Mouse (Mus musculus): ENCODE results near the gene Cldn20. TPM values are rescaled to one million over a fixed set of nuclear protein-coding genes. Genes with fewer than 3 reads are reported as not detected.
A peak's percentile ranks its signal among the peaks of the same experiment; 100 is the strongest.

Cldn20 gene
- polyA plus RNA-seq, 1 experiment from 2014 or later: not detected

- Histone ChIP-seq H3K4me3 (ENCODE audit: low read depth, low read length) (no peak overlapping the region), H3K4me1 (ENCODE audit: insufficient read depth) (peaks cover 6% of the 10 kb centered on the region; the same call in 1 of the 2 replicates), H3K36me3 (replicated peaks; ENCODE audit: insufficient read depth, low read length) (no peaks in the 10 kb centered on the region), H3K9ac (replicated peaks) (no peak overlapping the region), H3K27ac (ENCODE audit: low read depth) (no peak overlapping the region), H3K4me2 (ENCODE audit: low read depth, low read length) (no peak overlapping the region), H3K9me3 (ENCODE audit: low read length) (no peaks in the 10 kb centered on the region), H3K27me3 (ENCODE audit: insufficient read depth, low read length) (no peaks in the 10 kb centered on the region)
- 85% methylated on average over 8 of the region's 8 CpGs for WGBS (ENCODE audit: insufficient replicate concordance)
- DNase-seq: no peak
- TF ChIP-seq CTCF (IDR thresholded peaks at IDR 0.05; ENCODE audit: low read depth) (no peak), EP300 (IDR thresholded peaks at IDR 0.05; ENCODE audit: low read depth) (no peak)
- no peak for ATAC-seq
Observed at GRCm38 (mm10) chr17:3499468-3499867, 32.9 kb upstream of the Cldn20 start.

GRCm38 (mm10) chr17:3500076-3500475, 32.3 kb upstream of the Cldn20 start:
- no peak overlapping the region for H3K27ac ChIP-seq (ENCODE audit: low read depth)
- no peaks in the 10 kb centered on the region for H3K36me3 ChIP-seq (replicated peaks; ENCODE audit: insufficient read depth, low read length)
- no peak for ATAC-seq
- no peak for DNase-seq
- TF ChIP-seq EP300 (IDR thresholded peaks at IDR 0.05; ENCODE audit: low read depth) (no peak), CTCF (IDR thresholded peaks at IDR 0.05; ENCODE audit: low read depth) (no peak)
- H3K4me3 ChIP-seq (ENCODE audit: low read depth, low read length): no peak overlapping the region
- no peak overlapping the region for H3K4me2 ChIP-seq (ENCODE audit: low read depth, low read length)
- 81% methylated on average over 6 of the region's 6 CpGs for WGBS (ENCODE audit: insufficient replicate concordance)
- no peak overlapping the region for H3K9ac ChIP-seq (replicated peaks)
- H3K27me3 ChIP-seq (ENCODE audit: insufficient read depth, low read length): no peaks in the 10 kb centered on the region
- H3K4me1 ChIP-seq (ENCODE audit: insufficient read depth): peaks cover 4% of the 10 kb centered on the region; the same call in 1 of the 2 replicates
- H3K9me3 ChIP-seq (ENCODE audit: low read length): no peaks in the 10 kb centered on the region

- DNase-seq (no peak), ATAC-seq (no peak)
- H3K9ac ChIP-seq (replicated peaks): no peak overlapping the region
- H3K4me3 ChIP-seq (ENCODE audit: low read depth, low read length): no peak overlapping the region
- no peak overlapping the region for H3K27ac ChIP-seq (ENCODE audit: low read depth)
- H3K27me3 ChIP-seq (ENCODE audit: insufficient read depth, low read length): no peaks in the 10 kb centered on the region
- no peak for TF ChIP-seq EP300 (IDR thresholded peaks at IDR 0.05; ENCODE audit: low read depth)
- 0 out of 2 replicates have a peak, but pooled peaks have one; percentile 25 for TF ChIP-seq CTCF (IDR thresholded peaks at IDR 0.05; ENCODE audit: low read depth)
- no peak overlapping the region for H3K4me2 ChIP-seq (ENCODE audit: low read depth, low read length)
- H3K4me1 ChIP-seq (ENCODE audit: insufficient read depth): no peaks in the 10 kb centered on the region
- H3K36me3 ChIP-seq (replicated peaks; ENCODE audit: insufficient read depth, low read length): no peaks in the 10 kb centered on the region
- no peaks in the 10 kb centered on the region for H3K9me3 ChIP-seq (ENCODE audit: low read length)
- WGBS (ENCODE audit: insufficient replicate concordance): 75% methylated on average over 4 of the region's 4 CpGs
Observed at GRCm38 (mm10) chr17:3500936-3501335, 31.4 kb upstream of the Cldn20 start.

- TF ChIP-seq CTCF (IDR thresholded peaks at IDR 0.05; ENCODE audit: low read depth) (no peak), EP300 (IDR thresholded peaks at IDR 0.05; ENCODE audit: low read depth) (no peak)
- H3K4me1 ChIP-seq (ENCODE audit: insufficient read depth): no peaks in the 10 kb centered on the region
- ATAC-seq: no peak
Observed at GRCm38 (mm10) chr17:3505711-3506110, 26.6 kb upstream of the Cldn20 start.

GRCm38 (mm10) chr17:3506508-3506907, 25.8 kb upstream of the Cldn20 start:
- DNase-seq (no peak), ATAC-seq (no peak)
- Histone ChIP-seq H3K9me3 (ENCODE audit: low read length) (no peaks in the 10 kb centered on the region), H3K4me1 (ENCODE audit: insufficient read depth) (no peaks in the 10 kb centered on the region), H3K4me3 (ENCODE audit: low read depth, low read length) (no peak overlapping the region), H3K36me3 (replicated peaks; ENCODE audit: insufficient read depth, low read length) (no peaks in the 10 kb centered on the region), H3K9ac (replicated peaks) (no peak overlapping the region), H3K4me2 (ENCODE audit: low read depth, low read length) (no peak overlapping the region), H3K27ac (ENCODE audit: low read depth) (no peak overlapping the region), H3K27me3 (ENCODE audit: insufficient read depth, low read length) (no peaks in the 10 kb centered on the region)
- TF ChIP-seq CTCF (IDR thresholded peaks at IDR 0.05; ENCODE audit: low read depth) (no peak), EP300 (IDR thresholded peaks at IDR 0.05; ENCODE audit: low read depth) (no peak)
- WGBS (ENCODE audit: insufficient replicate concordance): 62% methylated on average over 8 of the region's 8 CpGs

More at GRCm38 (mm10) chr17:3505711-3506110, 26.6 kb upstream of the Cldn20 start:
- 71% methylated on average over 1 of the region's 1 CpGs for WGBS (ENCODE audit: insufficient replicate concordance)
- H3K4me3 ChIP-seq (ENCODE audit: low read depth, low read length): no peak overlapping the region
- DNase-seq: no peak
- H3K9me3 ChIP-seq (ENCODE audit: low read length): no peaks in the 10 kb centered on the region
- H3K27me3 ChIP-seq (ENCODE audit: insufficient read depth, low read length): no peaks in the 10 kb centered on the region
- no peak overlapping the region for H3K27ac ChIP-seq (ENCODE audit: low read depth)
- no peak overlapping the region for H3K9ac ChIP-seq (replicated peaks)
- H3K36me3 ChIP-seq (replicated peaks; ENCODE audit: insufficient read depth, low read length): no peaks in the 10 kb centered on the region
- no peak overlapping the region for H3K4me2 ChIP-seq (ENCODE audit: low read depth, low read length)

- H3K27ac ChIP-seq (ENCODE audit: low read depth): no peak overlapping the region
- H3K9me3 ChIP-seq (ENCODE audit: low read length): no peaks in the 10 kb centered on the region
- 9% methylated on average over 1 of the region's 1 CpGs for WGBS (ENCODE audit: insufficient replicate concordance)
- no peaks in the 10 kb centered on the region for H3K36me3 ChIP-seq (replicated peaks; ENCODE audit: insufficient read depth, low read length)
- peak; percentile 65 for ATAC-seq
- H3K27me3 ChIP-seq (ENCODE audit: insufficient read depth, low read length): no peaks in the 10 kb centered on the region
- H3K4me2 ChIP-seq (ENCODE audit: low read depth, low read length): no peak overlapping the region
- DNase-seq: peak; percentile 65
- TF ChIP-seq CTCF (IDR thresholded peaks at IDR 0.05; ENCODE audit: low read depth) (peak; percentile 90), EP300 (IDR thresholded peaks at IDR 0.05; ENCODE audit: low read depth) (no peak)
- H3K4me1 ChIP-seq (ENCODE audit: insufficient read depth): no peaks in the 10 kb centered on the region
- no peak overlapping the region for H3K4me3 ChIP-seq (ENCODE audit: low read depth, low read length)
- H3K9ac ChIP-seq (replicated peaks): no peak overlapping the region
Observed at GRCm38 (mm10) chr17:3509841-3510240, 22.5 kb upstream of the Cldn20 start.

- H3K27me3 ChIP-seq (ENCODE audit: insufficient read depth, low read length): no peaks in the 10 kb centered on the region
- H3K9me3 ChIP-seq (ENCODE audit: low read length): no peaks in the 10 kb centered on the region
- DNase-seq (no peak), ATAC-seq (no peak)
- TF ChIP-seq EP300 (IDR thresholded peaks at IDR 0.05; ENCODE audit: low read depth): no peak
- no peak for TF ChIP-seq CTCF (IDR thresholded peaks at IDR 0.05; ENCODE audit: low read depth)
- H3K27ac ChIP-seq (ENCODE audit: low read depth): no peak overlapping the region
- 71% methylated on average over 5 of the region's 5 CpGs for WGBS (ENCODE audit: insufficient replicate concordance)
- no peak overlapping the region for H3K4me3 ChIP-seq (ENCODE audit: low read depth, low read length)
- H3K4me2 ChIP-seq (ENCODE audit: low read depth, low read length): no peak overlapping the region
- H3K4me1 ChIP-seq (ENCODE audit: insufficient read depth): no peaks in the 10 kb centered on the region
- H3K9ac ChIP-seq (replicated peaks): no peak overlapping the region
- H3K36me3 ChIP-seq (replicated peaks; ENCODE audit: insufficient read depth, low read length): peaks cover 11% of the 10 kb centered on the region; the same call in 1 of the 2 replicates
Observed at GRCm38 (mm10) chr17:3514316-3514715, 18.0 kb upstream of the Cldn20 start.
